Mouse (Mus musculus) megakaryocyte, embryonic 14.5 days (primary cell): ENCODE data around the gene Atpaf2.

Experiments
- FLI1 ChIP-seq: IDR thresholded peaks from 2 replicates; pipeline ENCODE4 v1.6.1; 2012; ENCODE audit warnings: low read length, inconsistent platforms, mixed read lengths
- GATA1 ChIP-seq: IDR thresholded peaks from 3 replicates; pipeline ENCODE4 v1.6.1; 2012; ENCODE audit warnings: mixed read lengths, low read length, inconsistent platforms, borderline replicate concordance

DNA sequence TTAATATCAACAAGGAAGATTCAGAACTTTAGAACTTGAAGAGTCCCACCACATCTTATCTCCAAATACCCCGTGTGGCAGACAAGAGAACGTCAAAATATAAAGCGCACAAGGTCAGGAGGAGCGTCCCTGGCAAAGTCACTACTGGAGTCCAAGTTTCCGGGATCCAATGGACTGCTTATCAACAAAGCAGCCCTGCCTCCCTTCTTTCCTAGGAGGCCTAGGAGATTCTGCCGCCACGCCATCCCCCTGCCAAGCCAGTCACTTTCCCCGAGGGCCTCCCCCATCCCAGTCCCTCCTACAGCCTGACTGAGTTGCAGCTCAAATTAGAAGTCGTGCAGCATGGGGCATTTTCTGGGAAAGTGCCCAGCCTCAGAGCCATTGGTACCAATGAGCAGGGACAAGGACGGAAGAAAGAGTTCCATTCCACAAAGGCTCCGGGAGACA is 66.3 kb downstream of the Atpaf2 start:
- TF ChIP-seq GATA1 = no peak
- TF ChIP-seq FLI1 = no peak
